Mouse (Mus musculus): Measurements from ENCODE around the gene Esd.

The Esd gene

DNA sequence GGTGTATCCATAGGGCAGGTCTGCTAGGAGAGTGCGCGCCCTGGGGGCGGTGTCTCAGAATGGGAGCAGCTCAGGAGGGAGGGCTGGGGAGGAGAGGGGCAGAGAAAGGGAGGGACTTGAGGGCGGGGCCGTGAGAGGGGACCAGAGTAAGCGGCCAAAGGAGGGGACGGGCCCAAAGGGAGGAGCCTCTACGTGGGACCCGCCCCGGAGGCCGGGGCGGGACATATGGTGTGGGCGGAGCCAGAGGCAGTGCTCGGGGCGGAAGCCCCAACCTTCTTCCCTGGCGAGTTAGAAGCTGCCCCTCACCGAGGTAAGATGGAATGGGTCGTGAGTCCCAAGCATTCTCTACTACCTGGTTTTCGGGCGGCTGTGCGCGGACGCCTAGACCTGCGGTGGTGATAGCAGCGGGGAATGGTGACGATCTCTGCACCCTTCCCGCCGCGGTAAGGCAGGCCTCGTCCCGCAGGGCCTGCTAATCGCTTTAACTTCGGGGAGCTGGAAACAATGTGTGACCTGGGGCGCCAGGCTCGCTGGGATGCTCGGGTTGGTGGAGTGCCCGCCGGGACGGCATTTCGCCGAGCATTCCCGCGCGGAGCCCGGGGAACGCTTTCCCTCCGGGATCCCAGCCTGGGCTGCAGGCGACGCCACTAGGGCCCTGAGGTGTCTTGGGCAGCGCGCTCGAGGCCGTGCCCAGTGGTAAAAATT, at the start of gene Esd:
TSS of gene Esd (plus strand) at position 219 of the 705 bp plus-strand sequence.
- DNase-seq (ENCODE audit: low spot score): peak; percentile 98

- no peak for DNase-seq (ENCODE audit: low spot score)
Measured at GRCm38 (mm10) chr14:74684298-74684978, 47.7 kb upstream of the Esd start.

DNA sequence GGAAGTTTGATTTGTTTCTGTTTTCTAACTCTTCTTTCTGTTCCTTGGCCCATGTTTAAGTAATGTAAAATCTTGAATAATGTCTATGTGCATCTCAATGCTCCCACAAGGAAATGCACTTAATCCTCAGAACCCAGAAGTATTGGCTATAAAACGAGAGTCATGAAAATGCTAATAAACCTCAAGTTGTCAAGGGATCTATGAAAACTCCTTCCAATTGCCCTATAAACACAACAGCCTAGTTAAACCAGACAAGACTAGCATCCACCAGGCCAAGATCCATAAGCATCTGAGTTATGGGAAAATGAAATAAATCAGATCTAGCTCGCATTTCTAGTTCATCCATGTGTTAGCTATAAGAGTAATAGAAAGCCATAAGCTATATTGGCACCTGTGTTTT, 40.1 kb upstream of the Esd start:
- no peak for DNase-seq (ENCODE audit: low spot score)

GRCm38 (mm10) chr14:74696766-74697165, 35.3 kb upstream of the Esd start:
- no peak for DNase-seq (ENCODE audit: low spot score)

- no peak for DNase-seq (ENCODE audit: low spot score)
Measured at GRCm38 (mm10) chr14:74697432-74697831, 34.7 kb upstream of the Esd start.

DNA sequence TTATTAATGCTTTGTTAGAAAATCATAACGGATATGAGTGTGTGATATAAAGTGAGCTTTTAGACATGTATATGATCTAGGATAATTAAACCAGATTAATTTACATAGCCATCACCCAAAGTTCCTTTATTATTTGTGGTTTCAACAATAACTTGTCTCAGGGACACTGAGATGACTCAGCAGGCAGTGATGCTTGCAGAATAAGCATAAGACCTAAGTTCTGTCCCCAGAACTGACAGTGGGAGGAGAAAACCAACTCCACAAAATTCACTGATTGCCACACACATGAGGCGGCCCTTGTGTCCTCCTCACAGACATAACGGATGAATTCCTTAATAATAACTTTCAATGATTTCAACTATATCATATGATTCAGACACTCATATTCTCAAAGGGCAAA, 32.9 kb upstream of the Esd start:
- no peak for DNase-seq (ENCODE audit: low spot score)

DNA sequence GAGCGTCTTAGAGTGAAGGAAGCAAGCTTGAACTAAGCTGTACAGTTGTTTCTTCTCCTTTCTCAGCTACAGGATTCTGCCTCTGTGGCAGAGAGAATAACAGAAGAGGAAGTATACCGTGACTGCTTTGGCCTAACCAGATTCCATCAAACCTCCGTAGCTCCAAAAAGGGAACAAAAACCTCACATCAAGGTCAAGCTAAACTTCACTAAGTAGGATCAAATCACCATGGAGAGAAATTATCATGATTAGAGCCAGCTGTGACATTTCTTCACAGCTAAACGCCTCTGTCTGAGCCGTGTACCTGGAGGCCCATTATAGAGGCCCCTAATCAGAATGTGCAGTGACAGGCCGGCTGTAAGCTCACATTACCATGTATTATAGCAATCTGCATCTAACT, 28.2 kb upstream of the Esd start:
- no peak for DNase-seq (ENCODE audit: low spot score)

DNA sequence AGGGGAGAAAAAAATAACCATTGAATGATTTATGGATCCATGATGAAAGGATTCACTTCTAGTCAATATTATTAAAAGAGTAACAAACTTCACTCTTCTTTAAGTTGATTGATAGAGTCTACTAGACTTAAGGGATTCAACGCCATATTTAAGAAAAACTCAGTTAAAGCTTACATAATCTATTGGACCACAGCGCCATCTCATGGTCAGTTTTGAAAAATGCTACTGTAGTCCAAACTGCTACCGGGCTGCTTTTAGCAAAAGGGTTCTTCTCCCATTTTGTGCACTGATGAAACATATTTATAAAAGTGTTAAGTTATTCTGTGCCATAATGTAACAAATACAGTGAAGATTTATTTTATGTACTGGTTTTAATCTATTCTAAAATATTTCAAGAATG, 23.0 kb upstream of the Esd start:
- no peak for DNase-seq (ENCODE audit: low spot score)

- DNase-seq (ENCODE audit: low spot score): no peak
Measured at GRCm38 (mm10) chr14:74723541-74723940, 8.6 kb upstream of the Esd start.

DNA sequence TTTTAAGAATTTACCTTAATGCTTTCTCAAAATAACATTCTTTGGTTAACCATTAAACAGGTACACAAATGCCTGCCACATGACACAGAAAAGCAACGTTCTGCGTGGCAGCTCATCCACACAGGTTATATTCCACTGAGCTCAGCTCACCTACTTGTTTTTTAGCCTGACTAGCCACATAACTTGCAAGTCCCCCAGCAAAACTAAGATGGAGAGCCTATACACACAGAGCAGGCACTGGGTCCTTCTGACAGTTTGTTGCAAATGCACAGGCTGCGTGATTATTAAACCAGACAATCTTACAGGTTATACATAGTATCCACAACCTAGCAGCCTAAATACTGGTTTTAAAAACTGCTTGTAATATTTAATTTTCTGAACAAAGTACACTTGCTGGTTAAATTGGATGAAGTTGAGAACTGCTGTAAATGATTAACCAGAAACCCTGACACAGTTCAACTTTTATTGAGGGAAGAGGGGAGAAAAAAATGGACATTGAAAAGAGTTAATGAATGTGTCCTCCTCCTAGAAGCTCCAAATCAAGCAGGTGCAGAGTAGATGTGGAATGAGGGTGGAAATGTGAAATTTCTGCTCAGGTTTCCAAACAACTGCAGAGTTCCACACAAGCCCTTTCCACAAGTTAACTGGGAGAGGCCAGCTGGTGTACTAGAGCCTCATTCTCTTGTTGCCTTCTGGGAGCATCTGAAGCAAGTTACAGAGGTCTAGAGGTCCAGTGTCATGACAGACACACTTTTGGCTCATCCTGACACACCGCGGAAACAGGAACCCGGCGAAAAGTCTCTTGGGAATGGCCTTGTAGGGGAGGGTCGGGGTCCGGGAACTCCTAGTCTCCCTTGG, 647 bp upstream of the Esd start:
- peak; percentile 53 for DNase-seq (ENCODE audit: low spot score)

- no peak for DNase-seq (ENCODE audit: low spot score)
Measured at GRCm38 (mm10) chr14:74733397-74733796, 1.3 kb downstream of the Esd start.

DNA sequence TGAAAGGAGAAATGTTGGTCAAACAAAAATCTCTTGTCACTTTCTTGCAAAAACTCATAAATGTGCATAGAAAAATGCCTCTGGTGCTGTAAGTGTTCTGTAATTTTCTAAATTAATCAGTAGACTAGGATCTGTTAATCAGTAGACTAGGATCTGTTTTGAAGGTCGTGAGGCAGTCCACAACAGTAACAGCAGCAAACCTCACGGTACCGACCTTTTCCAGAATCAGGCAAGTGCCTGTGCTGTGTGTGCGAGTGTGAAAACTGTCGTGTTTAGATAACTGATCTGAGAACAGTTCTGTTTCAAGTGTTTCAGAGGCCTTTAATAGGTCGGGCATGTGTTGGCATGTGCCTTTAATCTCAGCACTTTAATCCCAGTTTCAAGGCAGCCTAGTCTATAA, 3.4 kb downstream of the Esd start:
- no peak for DNase-seq (ENCODE audit: low spot score)

DNA sequence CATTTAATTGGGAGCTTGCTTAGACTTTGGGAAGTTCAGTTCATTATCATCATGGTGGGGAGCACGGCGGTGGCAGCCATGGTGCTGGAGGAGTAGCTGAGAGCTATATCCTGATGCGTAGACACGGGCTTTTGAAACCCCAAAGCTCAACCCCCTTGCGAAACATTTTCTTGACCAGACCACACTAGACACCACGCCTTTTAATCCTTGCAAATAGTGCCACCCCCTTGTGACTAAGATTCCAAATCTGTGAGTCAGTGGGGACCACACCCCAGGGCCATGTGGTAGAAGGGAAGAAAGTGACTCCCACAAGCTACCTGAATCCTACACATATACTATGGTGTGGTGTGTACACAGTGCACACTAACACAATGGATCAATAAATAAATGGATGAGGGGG, 4.8 kb downstream of the Esd start:
- no peak for DNase-seq (ENCODE audit: low spot score)

DNA sequence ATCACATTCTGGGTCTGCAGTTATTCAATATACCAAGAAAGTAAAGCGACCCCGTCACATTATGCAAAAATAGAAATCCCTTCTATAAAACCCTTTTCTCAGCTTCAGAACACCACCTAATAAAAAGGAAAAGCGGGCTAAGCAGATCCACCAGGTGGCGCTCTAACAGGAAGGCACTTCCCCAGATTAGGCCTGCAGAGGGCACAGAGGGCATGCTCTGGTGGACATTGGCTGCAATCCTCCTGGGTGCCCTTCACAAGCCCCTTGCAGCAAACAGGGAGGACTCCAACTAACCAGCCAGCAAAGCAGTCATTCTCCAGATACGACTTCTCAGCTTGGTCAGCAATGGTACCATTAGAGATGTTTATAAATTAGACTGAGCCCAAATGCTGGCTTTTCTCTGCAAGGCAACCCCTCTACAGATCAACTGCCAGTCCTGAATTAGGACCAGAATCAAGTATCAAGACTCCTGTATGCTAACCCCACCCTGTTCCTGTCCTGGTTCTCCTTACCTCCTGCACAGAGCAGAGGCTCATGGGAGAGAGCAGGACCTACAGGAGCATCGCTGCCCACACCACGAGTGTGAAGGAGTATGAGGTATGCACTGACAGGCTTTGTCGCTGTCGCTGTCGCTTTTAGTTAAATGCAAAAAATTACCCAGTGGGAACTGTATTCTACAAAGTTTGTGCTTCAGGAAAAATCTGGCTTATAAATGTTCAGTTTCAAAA, 32.3 kb downstream of the Esd start:
- DNase-seq (ENCODE audit: low spot score): peak; percentile 30

DNA sequence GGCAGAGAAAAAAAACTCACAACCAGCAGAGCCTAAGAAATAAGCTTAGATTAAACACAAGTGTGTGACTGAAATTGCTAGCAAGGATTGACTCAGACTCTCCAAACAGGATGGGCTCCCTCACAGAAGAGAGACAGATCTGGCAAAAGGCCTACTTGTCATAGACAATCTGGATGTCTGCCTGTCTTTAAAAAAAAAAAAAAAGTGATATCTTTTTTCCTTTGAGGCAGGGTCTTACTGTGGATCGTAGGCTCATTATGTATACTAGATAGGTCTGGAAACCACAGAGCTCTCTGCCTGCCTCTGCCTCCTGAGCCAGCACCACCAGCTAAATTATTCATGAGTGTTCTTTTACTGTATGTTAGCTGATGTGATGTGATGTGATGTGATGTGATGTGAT, 35.8 kb downstream of the Esd start:
- no peak for DNase-seq (ENCODE audit: low spot score)

GRCm38 (mm10) chr14:74774046-74774619, 42.0 kb downstream of the Esd start:
- no peak for DNase-seq (ENCODE audit: low spot score)

- DNase-seq (ENCODE audit: low spot score): no peak
Measured at GRCm38 (mm10) chr14:74784243-74784934, 52.3 kb downstream of the Esd start.

DNA sequence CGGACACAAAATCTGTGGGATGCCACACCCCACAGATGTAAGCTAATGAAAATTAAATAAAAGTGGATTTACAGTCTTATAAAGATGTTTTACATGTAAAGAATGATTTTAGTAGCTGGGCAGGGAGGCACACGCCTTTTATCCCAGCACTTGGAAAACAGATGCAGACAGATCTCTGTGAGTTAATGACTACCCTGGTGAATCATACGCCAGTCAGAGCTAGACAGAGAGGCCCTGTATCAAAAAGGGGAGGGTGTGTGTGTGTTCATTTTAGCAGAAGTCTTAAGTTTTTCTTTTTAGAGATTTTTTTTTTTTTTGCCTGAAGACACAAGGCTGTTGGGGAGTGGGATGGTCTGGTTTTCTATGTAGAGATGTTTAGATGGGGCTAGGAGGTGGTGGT, 55.6 kb downstream of the Esd start:
- no peak for DNase-seq (ENCODE audit: low spot score)

- DNase-seq (ENCODE audit: low spot score): no peak
Measured at GRCm38 (mm10) chr14:74788766-74789165, 56.7 kb downstream of the Esd start.

DNA sequence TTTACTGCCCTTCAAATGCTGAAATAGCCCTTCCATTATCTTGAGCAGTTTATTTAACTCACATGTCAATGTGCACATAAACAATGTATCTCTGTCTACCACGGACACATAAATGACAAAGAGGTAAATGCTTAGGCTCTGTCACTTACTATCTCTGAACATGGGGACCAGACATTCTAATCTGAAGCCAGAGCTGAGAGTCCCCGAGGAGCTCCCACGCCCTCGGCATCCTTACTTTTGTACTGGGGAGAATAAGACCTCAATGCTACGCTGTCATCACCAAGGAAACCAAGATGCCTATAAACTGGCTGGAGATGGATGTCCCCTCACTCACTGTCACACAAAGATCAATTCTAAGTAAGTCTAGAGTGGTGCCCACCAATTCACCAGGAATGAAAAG, 58.4 kb downstream of the Esd start:
- DNase-seq (ENCODE audit: low spot score): no peak

GRCm38 (mm10) chr14:74792793-74793192, 60.7 kb downstream of the Esd start:
- no peak for DNase-seq (ENCODE audit: low spot score)

All from yolk sac, embryonic 10.5 days (tissue).